Mouse (Mus musculus): ENCODE measurements around the gene Dact3. TPM values are rescaled to one million over a fixed set of nuclear protein-coding genes. Genes with fewer than 3 reads are reported as not detected.

Dact3 gene
- total RNA-seq (2021): 10 to 100 TPM; 18.6 to 19.0 TPM
- long read RNA-seq, experiment 1, transcript Dact3-201 (4 exons, 2,989 nt): major isoform, 34 of 47 reads
- long read RNA-seq, experiment 1, partial matches to known transcripts: 10 of 47 reads
- long read RNA-seq, experiment 1, other reads (novel, unspliced or antisense): 3 of 47 reads
- long read RNA-seq, experiment 2, transcript Dact3-201 (4 exons, 2,989 nt): major isoform, 61 of 67 reads
- long read RNA-seq, experiment 2, partial matches to known transcripts: 6 of 67 reads
- long read RNA-seq, experiment 2, other reads (novel, unspliced or antisense): 0 of 67 reads

DNA sequence AGATGAGACGGTGACA is at the start of gene Dact3:
TSS of gene Dact3 (plus strand) at position 8 of the 16 bp plus-strand sequence.
- no peak for DNase-seq
- intact Hi-C loops (cut with DNase I): loop anchor here (5.0 kb wide), 1 partner anchor 37 kb away; no protein-coding TSS in a partner anchor

DNA sequence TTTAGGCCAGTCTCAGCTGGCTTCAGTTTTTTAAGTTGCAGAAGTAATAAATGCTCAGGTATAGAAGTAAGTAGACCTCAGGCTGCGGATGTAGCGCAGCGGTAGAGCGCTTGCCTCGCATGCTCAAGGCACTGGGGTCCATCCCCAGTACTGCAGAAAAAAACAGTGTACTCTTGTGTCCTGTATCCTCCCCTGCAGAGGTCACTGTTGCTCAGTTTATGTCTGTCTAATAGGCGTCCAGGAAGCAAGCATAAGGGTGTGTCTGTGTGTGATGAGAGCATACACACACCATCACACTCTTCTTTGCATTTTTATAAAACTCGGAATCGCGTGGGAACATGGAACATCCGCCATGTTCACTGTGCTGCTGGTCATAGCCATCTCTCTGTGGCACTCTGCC is 49.3 kb upstream of the Dact3 start:
- intact Hi-C loops (cut with DNase I): loop anchor here (2.0 kb wide), 1 partner anchor 37 kb away; no protein-coding TSS in a partner anchor
- peak; percentile 42 to 52 for DNase-seq

DNA sequence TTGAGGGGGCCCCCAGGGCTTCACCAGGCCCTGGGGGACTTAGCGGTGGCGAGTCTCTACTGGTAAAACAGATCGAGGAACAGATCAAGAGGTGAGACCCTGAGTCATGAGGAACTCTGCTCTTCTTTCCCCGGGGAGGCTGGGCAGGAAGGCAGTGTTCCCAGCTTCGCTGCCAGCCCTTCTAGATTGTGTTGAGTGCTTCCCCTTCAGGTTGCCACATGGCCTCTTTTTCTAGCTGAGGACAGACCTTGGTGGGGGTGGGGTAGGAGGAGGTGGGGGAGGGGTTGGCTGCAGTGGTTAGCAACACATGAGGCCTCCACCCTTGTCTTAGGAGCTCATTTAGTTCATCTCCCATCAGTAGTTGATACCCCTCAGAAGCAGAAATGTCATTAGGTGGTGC is 48.5 kb upstream of the Dact3 start:
- intact Hi-C loops (cut with DNase I): loop anchor here (2.0 kb wide), 1 partner anchor 36 kb away; no protein-coding TSS in a partner anchor
- DNase-seq: peak in 1 of 2 experiments; percentile 43

DNA sequence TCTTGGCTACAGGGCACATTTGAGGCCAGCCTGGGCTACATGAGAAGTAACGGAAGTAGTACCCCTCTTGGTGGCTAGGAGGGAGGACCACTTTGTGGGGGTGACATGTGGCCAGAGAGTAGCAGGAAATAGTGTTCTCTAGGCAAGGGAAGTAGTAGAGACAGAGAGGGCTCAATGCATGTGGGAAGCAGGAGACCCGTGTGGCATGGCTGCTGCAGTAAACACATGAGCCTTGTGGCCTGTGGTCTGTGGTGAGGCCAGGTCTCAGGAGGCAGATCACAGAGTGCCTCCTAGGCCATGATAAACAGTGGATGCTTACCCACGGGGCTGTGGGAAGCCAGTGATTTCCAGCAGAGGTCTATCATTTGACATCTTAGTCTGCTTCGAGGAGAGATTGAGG is 47.8 kb upstream of the Dact3 start:
- DNase-seq: no peak
- intact Hi-C loops (cut with DNase I): loop anchor here (2.0 kb wide), 1 partner anchor 36 kb away; no protein-coding TSS in a partner anchor

DNA sequence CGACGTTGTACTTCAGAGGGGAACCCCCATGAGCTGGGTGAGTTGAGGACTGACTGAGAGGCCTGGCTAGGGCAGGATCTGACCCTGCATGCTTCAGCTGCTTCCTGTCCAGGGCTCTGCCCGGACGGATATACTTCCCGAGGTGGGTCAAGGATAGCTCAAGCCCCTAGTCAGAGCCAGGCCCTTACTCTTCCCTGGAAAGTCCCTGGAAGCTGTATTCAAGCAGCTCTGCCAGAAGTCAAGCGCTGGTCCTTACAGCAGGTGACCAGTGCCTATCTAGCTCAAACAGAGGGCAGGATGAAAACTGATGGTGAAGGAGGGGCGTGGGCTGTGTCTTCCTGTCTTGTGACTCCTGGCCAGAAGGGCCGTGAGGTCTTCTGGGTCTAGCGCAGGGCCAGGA is 44.7 kb upstream of the Dact3 start:
- DNase-seq: no peak
- intact Hi-C loops (cut with DNase I): no loop called here

DNA sequence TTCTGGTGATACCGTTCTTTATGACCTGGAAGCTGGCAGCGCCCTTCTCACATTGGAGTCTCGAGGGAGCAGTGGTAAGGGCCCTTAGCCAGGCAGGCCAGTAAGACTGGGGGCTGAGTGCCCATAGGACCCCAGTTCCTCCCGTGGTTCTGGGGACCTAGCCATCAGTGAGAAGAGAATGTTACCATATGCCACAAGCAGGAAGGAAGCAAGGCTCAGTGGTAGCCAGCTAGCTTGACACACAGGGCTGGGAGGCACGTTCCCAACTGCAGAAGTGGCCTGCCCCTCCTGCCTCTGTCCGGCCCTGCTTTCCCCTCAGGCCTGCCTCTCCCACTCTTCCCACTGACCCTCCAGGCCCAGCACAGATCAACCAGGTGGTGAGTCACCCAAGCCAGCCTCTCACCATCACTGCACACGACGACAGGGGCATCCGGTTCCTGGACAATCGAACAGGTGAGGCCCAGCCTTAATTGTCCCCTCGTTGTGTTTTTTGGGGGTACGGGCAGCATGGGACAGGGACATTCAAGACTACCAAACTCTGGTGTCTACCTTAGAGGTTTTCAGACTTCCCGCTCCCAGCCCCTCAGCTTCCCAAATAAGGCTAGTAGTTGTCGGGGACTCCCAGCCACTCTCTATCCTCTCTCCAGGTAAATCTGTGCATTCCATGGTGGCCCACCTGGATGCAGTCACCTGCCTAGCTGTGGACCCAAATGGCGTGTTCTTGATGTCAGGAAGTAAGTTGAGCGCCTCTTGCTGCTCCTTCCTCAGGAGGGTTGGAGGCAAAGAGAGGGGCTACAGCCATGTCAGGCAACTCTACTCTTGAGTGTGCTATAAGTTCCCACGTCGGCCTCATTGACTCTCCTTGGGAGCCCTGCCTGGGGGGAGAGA is 37.0 kb upstream of the Dact3 start:
- intact Hi-C loops (cut with DNase I): no loop called here
- DNase-seq: no peak

DNA sequence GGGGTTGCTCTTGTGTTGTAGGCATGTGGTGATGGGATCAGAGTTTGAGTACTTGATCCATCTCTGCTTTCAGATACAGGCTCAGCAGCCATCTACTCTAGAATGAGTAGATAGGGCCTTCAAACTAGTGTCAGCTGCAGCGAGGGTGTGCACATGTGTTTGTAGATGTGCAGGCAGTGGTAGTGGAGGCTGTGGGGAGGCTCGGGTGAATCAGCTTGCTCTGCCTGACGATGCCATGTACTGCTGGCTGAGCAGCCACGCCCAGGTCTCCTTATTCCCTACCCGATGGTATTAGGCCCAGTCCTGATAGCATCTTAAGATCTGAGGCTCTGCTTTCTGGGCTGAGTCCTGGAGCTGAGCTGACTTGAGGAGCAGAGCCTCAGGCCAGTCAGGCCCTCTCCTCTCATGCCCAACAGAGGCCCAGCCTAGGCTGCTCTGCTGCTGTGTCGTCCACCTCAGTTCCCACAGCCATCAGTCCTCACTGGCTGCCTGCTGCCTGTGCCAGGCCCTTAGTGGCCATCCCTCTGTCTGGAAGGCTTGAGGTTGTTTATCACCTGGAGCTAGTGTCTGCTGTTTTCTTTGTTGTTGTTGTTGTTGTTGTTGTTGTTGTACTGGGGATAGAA is 36.2 kb upstream of the Dact3 start:
- DNase-seq: no peak
- intact Hi-C loops (cut with DNase I): no loop called here

DNA sequence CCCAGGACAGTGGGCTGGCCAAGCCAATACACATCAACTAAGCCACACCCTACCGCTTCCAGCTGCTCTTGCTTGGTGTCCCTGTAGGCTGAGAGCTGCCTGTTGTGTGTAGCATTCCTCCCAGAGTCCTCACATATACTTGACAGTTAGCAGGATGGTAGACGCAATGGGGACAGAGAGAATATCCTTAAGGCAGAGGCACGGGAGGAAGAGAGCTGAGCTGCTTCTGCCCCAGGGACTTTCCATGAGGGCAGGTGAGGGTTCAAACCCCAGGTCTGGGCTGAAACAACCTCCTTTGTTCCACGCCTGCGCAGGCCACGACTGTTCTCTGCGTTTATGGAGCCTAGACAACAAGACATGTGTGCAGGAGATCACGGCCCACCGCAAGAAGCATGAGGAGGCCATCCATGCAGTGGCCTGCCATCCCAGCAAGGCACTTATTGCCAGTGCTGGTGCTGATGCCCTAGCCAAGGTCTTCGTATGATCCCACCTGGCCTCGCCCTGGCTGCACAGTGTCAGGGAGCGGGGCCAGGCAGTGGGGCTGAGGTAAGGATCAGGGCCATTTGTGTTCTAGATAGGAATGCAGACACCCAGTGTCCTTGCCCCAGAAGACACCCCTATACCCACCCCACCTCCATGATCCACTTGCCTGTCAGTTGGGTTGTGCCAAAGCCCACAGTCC is 35.5 kb upstream of the Dact3 start:
- intact Hi-C loops (cut with DNase I): no loop called here
- no peak for DNase-seq

DNA sequence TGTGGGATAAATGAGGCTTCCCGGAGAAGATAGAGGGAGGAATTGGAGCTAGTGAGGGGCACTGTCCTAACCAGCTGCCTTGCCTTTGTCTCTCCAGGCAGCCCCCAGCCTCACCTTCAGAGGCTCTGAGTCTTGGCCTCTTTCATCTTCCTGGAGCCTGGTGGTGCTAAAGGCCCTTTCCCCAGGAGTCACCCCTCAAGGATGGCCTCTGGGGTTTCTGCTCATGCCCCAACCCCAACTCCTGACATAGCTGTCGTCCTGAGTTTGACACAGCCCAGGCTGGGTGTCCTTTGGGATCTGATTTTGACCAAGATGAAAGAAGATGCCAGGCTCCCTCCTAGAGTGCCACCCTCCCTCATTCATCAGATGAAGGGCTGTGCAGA is 35.0 kb upstream of the Dact3 start:
- intact Hi-C loops (cut with DNase I): no loop called here
- no peak for DNase-seq

DNA sequence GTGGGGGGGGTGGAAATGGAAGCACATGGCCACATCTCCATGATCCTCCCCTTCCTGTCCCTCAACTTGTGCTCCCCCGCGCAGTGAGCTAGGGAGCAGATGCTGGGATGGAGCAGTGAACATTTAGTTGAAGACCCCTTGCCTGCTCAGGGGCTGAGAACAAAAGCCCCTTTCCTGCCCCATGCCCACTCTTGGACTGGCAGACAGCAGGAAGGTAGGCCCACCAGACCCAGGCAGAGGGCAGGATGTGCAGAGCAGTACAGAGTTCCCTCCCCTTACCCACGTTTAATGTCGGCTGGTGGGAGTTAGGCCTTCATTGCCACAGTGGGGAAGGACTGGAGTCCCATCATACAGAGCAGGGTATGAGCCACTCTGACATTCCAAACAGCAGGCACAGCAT is 34.0 kb upstream of the Dact3 start:
- intact Hi-C loops (cut with DNase I): no loop called here
- DNase-seq: no peak

DNA sequence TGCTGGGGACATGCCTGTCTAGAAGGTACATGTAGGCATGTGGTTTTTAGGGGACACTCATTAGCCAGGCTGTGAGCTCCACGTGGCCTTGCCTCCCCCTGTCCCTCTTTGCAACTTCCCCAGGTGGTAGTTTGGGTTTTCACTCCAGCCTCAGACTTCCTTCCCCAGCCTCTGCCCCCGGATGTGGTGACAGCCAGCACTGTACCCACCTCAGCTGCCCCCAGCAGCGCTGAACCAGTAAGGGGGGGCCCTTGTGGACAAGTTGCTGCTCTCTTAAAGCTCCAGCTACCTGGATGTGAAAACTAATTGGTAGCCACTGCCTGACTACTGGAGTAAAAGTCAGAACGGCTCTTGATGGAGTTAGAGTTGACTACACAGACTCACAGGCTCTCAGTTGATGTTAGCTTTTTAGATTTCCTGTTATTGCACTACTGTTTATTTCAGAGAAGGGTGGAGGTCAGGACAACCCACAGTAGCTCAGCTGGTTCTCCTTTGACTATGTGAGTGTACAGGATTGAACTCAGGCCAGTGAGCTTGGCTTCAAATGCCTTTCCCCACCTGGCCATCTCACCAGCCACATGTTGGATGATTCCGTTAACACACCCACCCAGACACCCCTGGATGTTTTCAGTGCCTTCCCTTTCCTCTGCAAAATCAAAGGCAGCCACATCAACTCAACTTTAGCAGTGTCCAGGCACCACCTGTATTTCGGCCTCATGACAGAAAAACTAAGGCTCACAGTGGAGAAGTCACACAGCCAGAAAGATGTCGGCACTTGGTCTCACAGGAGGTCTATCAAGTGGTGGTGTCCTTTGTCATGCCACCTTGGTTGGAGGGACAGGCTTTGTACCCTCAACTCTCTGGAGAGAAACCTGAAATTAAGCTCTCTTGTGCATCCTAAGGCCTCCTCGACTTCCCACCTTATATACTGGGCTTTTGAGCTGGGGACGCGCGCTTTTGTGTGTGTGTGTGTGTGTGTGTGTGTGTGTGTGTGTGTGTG is 33.3 kb upstream of the Dact3 start:
- intact Hi-C loops (cut with DNase I): no loop called here
- no peak for DNase-seq

DNA sequence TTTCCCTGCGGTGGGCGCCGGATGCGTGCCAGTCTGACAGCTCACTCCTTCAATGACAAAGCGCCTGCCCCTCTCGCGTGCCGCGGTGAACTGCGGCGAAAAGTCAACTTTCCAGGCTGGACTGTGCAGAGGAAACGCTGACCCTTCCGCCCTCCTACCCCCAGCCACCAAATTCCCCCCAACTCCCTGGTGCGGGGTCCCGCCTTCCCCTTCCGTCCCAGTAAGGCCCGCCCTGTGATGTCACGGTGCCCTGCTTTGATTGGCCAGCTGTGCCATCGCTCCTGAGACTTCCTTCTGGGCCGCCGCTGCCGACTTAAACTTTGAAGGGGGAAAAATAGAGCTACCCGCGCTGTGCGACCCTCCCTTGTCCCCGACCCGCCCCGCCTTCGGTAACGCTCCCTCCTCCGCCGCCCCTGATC is 32.5 kb upstream of the Dact3 start, which contains the start of gene Prkd2:
TSS of gene Prkd2 (plus strand) at position 258 of the 419 bp plus-strand sequence.
- DNase-seq: peak; percentile 91 to 95
- intact Hi-C loops (cut with DNase I): no loop called here

DNA sequence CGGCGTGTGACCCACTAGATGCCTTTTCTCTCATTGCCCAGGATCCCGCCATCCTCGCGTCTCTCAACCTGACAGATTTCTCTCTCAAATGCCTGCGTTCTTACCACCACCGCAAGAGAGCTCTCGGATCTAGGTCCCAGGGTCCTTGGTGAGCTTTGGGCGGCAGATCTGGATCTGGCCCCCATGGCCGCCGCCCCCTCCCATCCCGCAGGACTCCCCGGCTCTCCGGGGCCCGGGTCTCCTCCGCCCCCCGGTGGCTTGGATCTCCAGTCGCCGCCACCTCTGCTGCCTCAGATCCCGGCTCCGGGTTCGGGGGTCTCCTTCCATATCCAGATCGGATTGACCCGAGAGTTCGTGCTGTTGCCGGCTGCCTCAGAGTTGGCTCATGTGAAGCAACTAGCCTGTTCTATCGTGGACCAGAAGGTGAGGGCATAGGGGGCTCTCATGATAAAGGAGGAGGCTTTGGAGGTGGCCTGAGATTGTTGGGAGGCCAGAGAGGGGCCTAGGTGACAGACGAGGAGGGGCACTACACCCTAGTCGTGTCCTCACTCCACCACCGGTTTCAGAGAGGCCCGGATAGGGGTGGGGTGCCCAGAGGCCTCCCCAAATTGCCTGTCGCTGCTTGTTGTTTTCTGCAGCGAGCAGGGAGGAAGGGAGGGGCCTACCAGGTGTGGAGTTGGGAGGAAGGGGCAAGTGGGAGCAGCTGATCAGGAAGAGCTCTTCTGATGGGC is 31.5 kb upstream of the Dact3 start:
- peak; percentile 45 to 52 for DNase-seq
- intact Hi-C loops (cut with DNase I): no loop called here

DNA sequence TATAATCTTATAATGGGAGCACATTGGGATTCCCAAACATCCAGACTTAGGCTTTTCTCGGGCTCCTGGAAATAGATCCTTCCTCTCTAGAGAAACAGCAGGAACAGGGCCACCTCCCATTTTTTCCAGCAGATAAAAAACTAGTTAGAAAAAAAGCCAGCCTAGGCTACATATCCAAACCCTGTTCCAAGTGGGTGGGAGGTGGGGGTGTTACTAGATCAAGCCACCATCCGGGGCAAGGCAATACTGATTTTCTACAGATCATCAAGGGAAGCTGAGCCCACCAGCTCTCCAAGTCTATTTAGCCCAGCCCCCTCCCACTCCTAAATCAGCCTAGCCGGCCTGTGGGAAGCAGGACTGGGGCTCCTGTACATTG is 30.4 kb upstream of the Dact3 start:
- no peak for DNase-seq
- intact Hi-C loops (cut with DNase I): no loop called here

DNA sequence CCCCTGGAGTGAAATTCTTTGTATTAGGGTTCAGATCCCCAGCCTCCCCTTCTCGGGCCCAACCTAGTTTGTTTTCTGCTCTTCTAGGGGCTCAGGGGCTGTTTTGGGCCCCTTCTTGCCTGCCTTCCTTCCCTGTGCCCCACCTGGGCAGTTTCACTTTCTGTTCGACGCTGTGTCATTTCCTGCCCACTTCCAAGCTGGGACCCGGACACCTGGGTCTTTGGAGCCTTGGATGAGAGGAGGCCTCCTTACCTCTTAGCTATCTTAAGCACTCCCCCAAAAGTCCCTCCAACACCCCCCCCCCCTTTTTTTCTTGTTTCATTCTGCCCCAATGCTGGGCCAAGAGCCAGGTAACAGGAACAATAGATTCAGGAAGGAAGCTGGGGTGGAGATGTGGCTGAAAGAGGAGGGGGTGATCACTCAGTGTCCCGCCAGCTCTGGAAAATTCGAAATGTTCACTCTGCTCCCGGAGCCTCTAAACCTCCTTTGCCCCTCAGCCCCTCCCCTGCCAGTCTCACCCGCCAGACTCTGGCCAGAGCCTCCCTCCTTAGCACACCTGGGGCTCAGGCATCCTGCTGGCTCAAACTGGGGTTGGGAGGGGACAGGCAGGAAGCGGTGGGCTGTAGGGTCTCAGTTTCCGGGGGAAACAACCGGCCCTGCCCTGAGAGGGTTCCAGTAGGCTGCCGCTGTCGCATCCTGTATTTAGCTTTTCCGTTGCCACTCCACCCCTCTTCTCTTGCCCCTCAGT is 29.9 kb upstream of the Dact3 start:
- DNase-seq: peak; percentile 55 to 58
- intact Hi-C loops (cut with DNase I): no loop called here

DNA sequence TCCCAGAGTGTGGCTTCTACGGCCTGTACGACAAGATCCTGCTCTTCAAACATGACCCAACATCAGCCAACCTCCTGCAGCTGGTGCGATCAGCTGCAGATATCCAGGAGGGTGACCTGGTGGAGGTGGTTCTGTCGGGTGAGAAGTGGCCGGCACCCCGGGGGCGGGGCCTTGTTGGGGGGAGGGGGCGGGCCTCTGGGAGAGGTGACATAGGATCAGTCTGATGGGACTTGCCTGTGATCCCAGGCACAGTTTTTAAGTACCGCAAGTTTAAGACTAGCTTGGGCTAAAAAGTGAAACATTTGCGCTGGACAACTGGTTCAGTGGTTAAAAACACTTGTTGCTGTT is 29.3 kb upstream of the Dact3 start:
- intact Hi-C loops (cut with DNase I): no loop called here
- DNase-seq: no peak

DNA sequence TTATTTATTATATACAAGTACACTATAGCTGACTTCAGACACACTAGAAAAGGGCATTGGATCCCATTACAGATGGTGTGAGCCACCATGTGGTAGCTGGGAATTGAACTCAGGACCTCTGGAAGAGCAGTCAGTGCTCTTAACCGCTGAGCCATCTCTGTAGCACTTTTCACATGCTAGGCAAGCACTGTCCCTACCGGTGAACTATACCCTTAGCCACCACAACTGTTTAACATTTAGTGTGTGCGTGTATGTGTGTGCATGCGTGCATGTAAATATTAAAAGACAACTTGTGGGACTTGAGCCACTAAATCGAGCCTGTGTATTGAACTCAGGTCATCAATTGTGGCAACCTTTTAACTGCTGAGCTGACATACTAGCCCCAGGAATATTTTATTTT is 28.3 kb upstream of the Dact3 start:
- intact Hi-C loops (cut with DNase I): no loop called here
- no peak for DNase-seq

DNA sequence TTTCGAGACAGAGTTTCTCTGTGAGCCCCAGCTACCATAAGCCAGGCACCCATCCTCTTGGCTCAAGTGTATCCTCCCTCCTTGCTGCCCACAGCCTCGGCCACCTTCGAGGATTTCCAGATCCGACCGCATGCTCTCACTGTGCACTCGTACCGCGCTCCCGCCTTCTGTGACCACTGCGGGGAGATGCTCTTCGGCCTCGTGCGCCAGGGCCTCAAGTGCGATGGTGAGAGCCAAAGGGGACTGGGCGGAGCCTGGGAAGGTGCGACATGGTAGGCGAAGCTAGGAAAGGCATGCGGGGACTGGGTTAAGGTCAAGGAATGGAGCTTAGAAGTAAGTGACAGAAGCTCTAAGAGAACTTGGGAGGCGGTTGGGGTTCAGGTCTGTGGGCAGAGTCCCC is 27.6 kb upstream of the Dact3 start:
- no peak for DNase-seq
- intact Hi-C loops (cut with DNase I): no loop called here

DNA sequence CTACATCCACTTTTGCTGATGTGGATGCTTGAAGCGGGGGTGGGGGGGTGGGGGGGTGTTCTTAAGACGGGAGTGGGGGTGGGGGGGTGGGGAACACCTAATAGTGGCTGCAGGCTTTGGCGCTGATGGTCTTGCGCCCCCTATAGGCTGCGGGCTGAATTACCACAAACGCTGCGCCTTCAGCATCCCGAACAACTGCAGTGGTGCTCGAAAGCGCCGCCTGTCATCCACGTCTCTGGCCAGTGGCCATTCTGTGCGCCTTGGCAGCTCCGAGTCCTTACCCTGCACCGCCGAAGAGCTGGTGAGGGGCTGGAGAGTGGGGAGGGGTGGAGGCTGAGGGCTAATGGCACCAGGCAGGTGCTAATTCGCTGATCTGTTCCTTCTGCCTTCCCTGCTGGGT is 26.5 kb upstream of the Dact3 start:
- intact Hi-C loops (cut with DNase I): no loop called here
- peak; percentile 55 to 72 for DNase-seq
